Mouse (Mus musculus): ENCODE measurements around the gene Rbms3. TPM values are rescaled to one million over a fixed set of nuclear protein-coding genes. Genes with fewer than 3 reads are reported as not detected.

Gene Rbms3
- polyA plus RNA-seq, 1 experiment from 2014 or later, result 38.3 TPM

GRCm38 (mm10) chr9:117067703-117068419 is 561.9 kb downstream of the Rbms3 start:
- Histone ChIP-seq H3K4me1 (ENCODE audit: control insufficient read depth, insufficient read depth, low read length) (peaks cover 5% of the 10 kb centered on the region; the same call in 1 of the 2 replicates), H3K27me3 (ENCODE audit: control insufficient read depth, insufficient read depth, low read length) (no peaks in the 10 kb centered on the region), H3K27ac (ENCODE audit: low read length) (no peak overlapping the region), H3K4me3 (ENCODE audit: low read length) (no peak overlapping the region), H3K9me3 (replicated peaks; ENCODE audit: control insufficient read depth, low read length) (peaks cover 4% of the 10 kb centered on the region; the same call in 1 of the 2 replicates), H3K36me3 (ENCODE audit: control insufficient read depth, insufficient read depth) (no peaks in the 10 kb centered on the region), H3K9ac (ENCODE audit: low read length) (no peak overlapping the region), H3K4me2 (ENCODE audit: low read depth, low read length) (no peak overlapping the region)
- no peak; the same call in 1 of the 2 replicates for ATAC-seq (replicated peaks; ENCODE audit: extremely low read depth, insufficient read depth, low FRiP score)
- 73% methylated on average over 11 of the region's 11 CpGs for WGBS

- H3K9me3 ChIP-seq (replicated peaks; ENCODE audit: control insufficient read depth, low read length), result peaks cover 4% of the 10 kb centered on the region; the same call in 1 of the 2 replicates
- H3K9ac ChIP-seq (ENCODE audit: low read length), result no peak overlapping the region
- no peak overlapping the region for H3K4me3 ChIP-seq (ENCODE audit: low read length)
- no peaks in the 10 kb centered on the region for H3K27me3 ChIP-seq (ENCODE audit: control insufficient read depth, insufficient read depth, low read length)
- ATAC-seq (replicated peaks; ENCODE audit: extremely low read depth, insufficient read depth, low FRiP score), result no peak
- H3K4me1 ChIP-seq (ENCODE audit: control insufficient read depth, insufficient read depth, low read length), result no peaks in the 10 kb centered on the region
- WGBS, result 83% methylated on average over 3 of the region's 3 CpGs
- no peak overlapping the region for H3K4me2 ChIP-seq (ENCODE audit: low read depth, low read length)
- H3K36me3 ChIP-seq (ENCODE audit: control insufficient read depth, insufficient read depth), result no peaks in the 10 kb centered on the region
- no peak overlapping the region for H3K27ac ChIP-seq (ENCODE audit: low read length)
These were observed 563.2 kb downstream of the Rbms3 start for GRCm38 (mm10) chr9:117066502-117066901.

DNA sequence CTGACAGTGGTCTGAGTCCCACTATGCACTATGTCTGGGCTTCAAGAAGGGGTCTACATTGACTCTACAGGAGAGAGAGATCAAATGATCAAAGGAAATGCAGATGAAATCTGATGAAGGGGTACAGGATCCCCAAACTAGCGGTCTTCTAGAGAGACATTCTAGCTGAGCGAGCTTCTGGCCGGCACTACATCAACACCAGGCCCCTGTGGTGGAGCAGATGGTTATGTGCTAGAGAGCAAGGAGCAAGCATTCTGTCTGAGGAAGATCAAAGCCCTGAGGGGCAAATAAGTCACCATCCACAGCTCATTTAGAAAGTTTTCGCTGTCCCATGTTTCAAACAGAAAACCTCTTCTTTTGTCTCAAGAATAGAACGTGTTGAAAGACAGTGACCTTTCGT is 564.1 kb downstream of the Rbms3 start:
- H3K4me2 ChIP-seq (ENCODE audit: low read depth, low read length), result no peak overlapping the region
- no peak overlapping the region for H3K27ac ChIP-seq (ENCODE audit: low read length)
- H3K27me3 ChIP-seq (ENCODE audit: control insufficient read depth, insufficient read depth, low read length), result no peaks in the 10 kb centered on the region
- H3K9me3 ChIP-seq (replicated peaks; ENCODE audit: control insufficient read depth, low read length), result peaks cover 4% of the 10 kb centered on the region; the same call in 1 of the 2 replicates
- no peaks in the 10 kb centered on the region for H3K36me3 ChIP-seq (ENCODE audit: control insufficient read depth, insufficient read depth)
- no peak overlapping the region for H3K9ac ChIP-seq (ENCODE audit: low read length)
- no peak for ATAC-seq (replicated peaks; ENCODE audit: extremely low read depth, insufficient read depth, low FRiP score)
- WGBS, result 86% methylated on average over 6 of the region's 6 CpGs
- H3K4me1 ChIP-seq (ENCODE audit: control insufficient read depth, insufficient read depth, low read length), result no peaks in the 10 kb centered on the region
- no peak overlapping the region for H3K4me3 ChIP-seq (ENCODE audit: low read length)

- no peak for ATAC-seq (replicated peaks; ENCODE audit: extremely low read depth, insufficient read depth, low FRiP score)
- Histone ChIP-seq H3K27me3 (ENCODE audit: control insufficient read depth, insufficient read depth, low read length) (no peaks in the 10 kb centered on the region), H3K36me3 (ENCODE audit: control insufficient read depth, insufficient read depth) (no peaks in the 10 kb centered on the region), H3K9me3 (replicated peaks; ENCODE audit: control insufficient read depth, low read length) (no peaks in the 10 kb centered on the region), H3K27ac (ENCODE audit: low read length) (no peak overlapping the region), H3K4me2 (ENCODE audit: low read depth, low read length) (no peak overlapping the region), H3K4me3 (ENCODE audit: low read length) (no peak overlapping the region), H3K9ac (ENCODE audit: low read length) (no peak overlapping the region), H3K4me1 (ENCODE audit: control insufficient read depth, insufficient read depth, low read length) (no peaks in the 10 kb centered on the region)
- 77% methylated on average over 1 of the region's 1 CpGs for WGBS
These were observed 570.1 kb downstream of the Rbms3 start for GRCm38 (mm10) chr9:117059586-117059985.

GRCm38 (mm10) chr9:117059135-117059534 is 570.6 kb downstream of the Rbms3 start:
- Histone ChIP-seq H3K27ac (ENCODE audit: low read length) (no peak overlapping the region), H3K4me1 (ENCODE audit: control insufficient read depth, insufficient read depth, low read length) (no peaks in the 10 kb centered on the region), H3K36me3 (ENCODE audit: control insufficient read depth, insufficient read depth) (no peaks in the 10 kb centered on the region), H3K9me3 (replicated peaks; ENCODE audit: control insufficient read depth, low read length) (no peaks in the 10 kb centered on the region), H3K4me2 (ENCODE audit: low read depth, low read length) (no peak overlapping the region), H3K9ac (ENCODE audit: low read length) (no peak overlapping the region), H3K4me3 (ENCODE audit: low read length) (no peak overlapping the region), H3K27me3 (ENCODE audit: control insufficient read depth, insufficient read depth, low read length) (no peaks in the 10 kb centered on the region)
- no peak for ATAC-seq (replicated peaks; ENCODE audit: extremely low read depth, insufficient read depth, low FRiP score)
- 77% methylated on average over 6 of the region's 6 CpGs for whole genome bisulfite sequencing

- H3K4me1 ChIP-seq (ENCODE audit: control insufficient read depth, insufficient read depth, low read length), result 0 out of 2 replicates have a peak, but pooled peaks cover 2% of the 10 kb centered on the region
- H3K4me2 ChIP-seq (ENCODE audit: low read depth, low read length), result no peak overlapping the region
- H3K9me3 ChIP-seq (replicated peaks; ENCODE audit: control insufficient read depth, low read length), result peaks cover 7% of the 10 kb centered on the region
- H3K27ac ChIP-seq (ENCODE audit: low read length), result no peak overlapping the region
- H3K27me3 ChIP-seq (ENCODE audit: control insufficient read depth, insufficient read depth, low read length), result no peaks in the 10 kb centered on the region
- ATAC-seq (replicated peaks; ENCODE audit: extremely low read depth, insufficient read depth, low FRiP score), result no peak
- H3K9ac ChIP-seq (ENCODE audit: low read length), result no peak overlapping the region
- no peak overlapping the region for H3K4me3 ChIP-seq (ENCODE audit: low read length)
- WGBS, result 93% methylated on average over 2 of the region's 2 CpGs
- peaks cover 2% of the 10 kb centered on the region for H3K36me3 ChIP-seq (ENCODE audit: control insufficient read depth, insufficient read depth)
These were observed 577.8 kb downstream of the Rbms3 start for GRCm38 (mm10) chr9:117051935-117052334.

GRCm38 (mm10) chr9:117048641-117049040 is 581.1 kb downstream of the Rbms3 start:
- no peak overlapping the region for H3K4me3 ChIP-seq (ENCODE audit: low read length)
- H3K4me2 ChIP-seq (ENCODE audit: low read depth, low read length), result no peak overlapping the region
- no peak overlapping the region for H3K27ac ChIP-seq (ENCODE audit: low read length)
- no peak overlapping the region for H3K9ac ChIP-seq (ENCODE audit: low read length)
- ATAC-seq (replicated peaks; ENCODE audit: extremely low read depth, insufficient read depth, low FRiP score), result no peak
- peaks cover 7% of the 10 kb centered on the region for H3K9me3 ChIP-seq (replicated peaks; ENCODE audit: control insufficient read depth, low read length)
- 0 out of 2 replicates have a peak, but pooled peaks cover 2% of the 10 kb centered on the region for H3K4me1 ChIP-seq (ENCODE audit: control insufficient read depth, insufficient read depth, low read length)
- 85% methylated on average over 1 of the region's 1 CpGs for WGBS
- no peaks in the 10 kb centered on the region for H3K27me3 ChIP-seq (ENCODE audit: control insufficient read depth, insufficient read depth, low read length)
- peaks cover 2% of the 10 kb centered on the region for H3K36me3 ChIP-seq (ENCODE audit: control insufficient read depth, insufficient read depth)

DNA sequence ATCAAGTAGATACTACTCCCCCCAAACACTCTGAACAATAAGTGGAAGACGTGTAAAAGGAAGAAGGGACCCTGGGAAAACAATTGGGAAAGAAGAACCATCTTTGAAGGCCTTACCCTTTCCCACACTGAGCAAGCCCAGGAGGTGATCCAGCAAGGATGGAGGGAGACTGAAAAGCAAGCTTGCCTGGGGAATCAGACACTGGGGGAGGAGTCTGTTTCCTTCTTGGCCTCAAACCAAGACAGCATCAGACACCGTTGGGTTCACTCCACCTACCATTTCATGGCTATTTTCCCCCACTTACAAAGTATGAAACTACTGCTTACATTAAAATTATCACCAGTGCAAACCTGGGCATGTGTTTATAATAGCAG is 587.7 kb downstream of the Rbms3 start:
- H3K27ac ChIP-seq (ENCODE audit: low read length), result no peak overlapping the region

DNA sequence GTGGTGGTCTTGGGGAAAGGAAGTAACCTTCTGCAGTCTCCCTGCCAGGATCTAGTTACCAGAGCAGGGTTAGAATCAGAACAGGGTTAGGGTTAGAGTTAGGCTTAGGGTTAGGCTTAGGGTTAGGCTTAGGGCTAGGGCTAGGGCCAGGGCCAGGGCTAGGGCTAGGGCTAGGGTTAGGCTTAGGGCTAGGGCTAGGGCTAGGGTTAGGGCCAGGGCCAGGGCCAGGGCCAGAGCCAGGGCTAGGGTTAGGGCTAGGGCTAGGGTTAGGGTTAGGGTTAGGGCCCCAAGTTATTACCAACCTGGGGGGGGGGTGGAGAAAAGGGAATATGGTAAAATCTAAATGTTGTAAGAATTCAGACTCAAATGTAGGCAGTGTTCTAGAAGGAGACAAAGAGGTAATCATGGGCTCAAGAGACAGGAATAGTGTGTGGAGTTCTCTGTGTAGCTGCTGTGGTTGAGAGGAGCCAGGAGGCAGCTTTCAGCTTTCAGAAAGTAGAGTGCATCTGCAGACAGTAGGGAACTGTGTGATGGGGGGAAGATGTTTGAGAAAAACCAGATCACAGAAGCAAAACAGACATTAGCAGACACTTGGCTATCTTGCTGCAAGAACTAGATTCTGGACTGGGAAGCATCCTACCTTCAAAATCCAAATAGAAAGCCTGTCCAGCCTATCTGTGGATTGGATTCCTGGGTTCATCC is 588.3 kb downstream of the Rbms3 start:
- H3K27me3 ChIP-seq (ENCODE audit: control insufficient read depth, insufficient read depth, low read length), result no peaks in the 10 kb centered on the region
- no peaks in the 10 kb centered on the region for H3K9me3 ChIP-seq (replicated peaks; ENCODE audit: control insufficient read depth, low read length)
- ATAC-seq (replicated peaks; ENCODE audit: extremely low read depth, insufficient read depth, low FRiP score), result no peak
- no peaks in the 10 kb centered on the region; the same call in 1 of the 2 replicates for H3K36me3 ChIP-seq (ENCODE audit: control insufficient read depth, insufficient read depth)
- H3K27ac ChIP-seq (ENCODE audit: low read length), result no peak overlapping the region
- H3K9ac ChIP-seq (ENCODE audit: low read length), result no peak overlapping the region
- peaks cover 11% of the 10 kb centered on the region for H3K4me1 ChIP-seq (ENCODE audit: control insufficient read depth, insufficient read depth, low read length)
- H3K4me3 ChIP-seq (ENCODE audit: low read length), result no peak overlapping the region
- H3K4me2 ChIP-seq (ENCODE audit: low read depth, low read length), result no peak overlapping the region

More for the DNA sequence above, 587.7 kb downstream of the Rbms3 start:
- Histone ChIP-seq H3K4me1 (ENCODE audit: control insufficient read depth, insufficient read depth, low read length) (peaks cover 11% of the 10 kb centered on the region), H3K4me3 (ENCODE audit: low read length) (no peak overlapping the region), H3K36me3 (ENCODE audit: control insufficient read depth, insufficient read depth) (no peaks in the 10 kb centered on the region; the same call in 1 of the 2 replicates), H3K27me3 (ENCODE audit: control insufficient read depth, insufficient read depth, low read length) (no peaks in the 10 kb centered on the region), H3K9ac (ENCODE audit: low read length) (no peak overlapping the region), H3K9me3 (replicated peaks; ENCODE audit: control insufficient read depth, low read length) (no peaks in the 10 kb centered on the region), H3K4me2 (ENCODE audit: low read depth, low read length) (no peak overlapping the region)
- no peak for ATAC-seq (replicated peaks; ENCODE audit: extremely low read depth, insufficient read depth, low FRiP score)
- 27% methylated on average over 2 of the region's 2 CpGs for WGBS
